Mouse (Mus musculus): ENCODE measurements around the gene Adap1.

Adap1 gene

DNA sequence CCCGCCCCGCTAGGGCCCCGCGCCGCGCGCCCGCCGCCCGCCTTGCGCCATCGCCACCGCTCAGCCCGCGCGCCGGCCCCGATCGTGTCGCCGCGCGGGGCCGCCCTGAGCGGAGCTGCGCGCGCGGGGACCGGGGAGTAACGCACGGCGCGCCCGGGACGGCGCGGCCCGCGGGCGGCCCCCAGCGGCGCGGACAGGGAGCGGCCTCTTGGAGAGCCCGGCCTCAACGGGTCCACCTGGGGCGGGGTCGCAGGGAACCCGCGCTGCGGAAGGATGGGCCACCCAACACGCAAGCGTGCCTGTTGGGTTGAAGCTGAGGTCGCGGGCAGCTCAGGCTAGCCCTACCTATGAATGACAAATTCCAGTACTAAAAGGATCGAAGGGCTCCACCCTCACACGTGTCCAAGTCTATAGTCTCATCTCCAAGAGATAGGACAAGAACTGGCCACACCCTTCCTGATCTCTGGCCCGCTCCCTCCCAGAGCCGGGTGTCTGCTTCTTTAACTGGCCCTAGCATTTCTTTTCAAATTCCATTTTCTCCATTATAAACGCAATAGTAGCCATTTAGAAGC is at the start of gene Adap1:
Adap1 (minus strand) TSS at position 228 of the 572 bp plus-strand sequence.
- DNase-seq (ENCODE audit: low read depth), result no peak

DNA sequence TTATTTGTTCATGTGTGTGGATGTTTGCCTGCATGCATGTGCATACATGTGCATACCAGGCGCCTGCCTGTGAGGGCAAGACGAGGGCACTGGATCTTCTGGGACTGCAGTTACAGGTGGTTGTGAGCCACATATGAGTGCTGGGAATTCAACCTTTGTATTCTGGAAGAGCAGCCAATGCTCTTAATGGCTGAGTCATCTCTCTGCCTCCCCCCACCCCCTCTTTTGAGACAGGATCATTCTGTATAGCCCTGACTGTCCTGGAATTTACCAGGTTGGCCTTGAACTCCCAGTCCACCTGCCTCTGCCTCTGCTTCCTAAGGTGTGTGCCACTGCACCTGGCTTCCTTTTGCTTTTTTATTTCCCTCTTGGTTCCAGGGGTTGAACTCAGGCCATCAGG is 49.4 kb upstream of the Adap1 start:
- no peak for DNase-seq (ENCODE audit: low read depth)

DNA sequence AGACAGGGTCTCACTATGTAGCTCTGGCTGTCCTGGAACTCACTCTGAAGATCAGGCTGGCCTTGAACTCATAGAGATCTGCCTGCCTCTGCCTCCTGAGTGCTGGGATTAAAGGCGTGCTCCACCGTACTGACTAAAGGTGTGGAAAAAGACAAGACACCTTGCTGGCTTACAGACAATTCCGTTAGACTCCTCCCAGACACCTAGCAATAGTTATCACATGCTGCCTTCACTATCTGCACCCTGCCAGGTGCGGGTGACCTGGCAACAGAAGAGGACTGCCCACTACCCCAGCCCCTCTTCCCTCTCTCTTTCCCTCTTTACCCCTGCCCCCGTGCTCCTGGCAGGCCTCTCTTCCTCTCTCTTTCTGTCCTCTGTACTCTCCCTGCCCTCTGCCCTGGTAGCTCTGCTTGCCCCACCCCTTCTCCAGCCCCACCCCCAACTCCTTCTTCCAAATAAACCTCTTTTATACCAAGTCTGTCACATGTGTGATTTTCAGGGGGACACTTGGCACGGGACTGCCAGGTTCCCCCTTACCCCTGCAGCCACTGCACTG is 48.5 kb upstream of the Adap1 start:
- DNase-seq (ENCODE audit: low read depth), result no peak

DNA sequence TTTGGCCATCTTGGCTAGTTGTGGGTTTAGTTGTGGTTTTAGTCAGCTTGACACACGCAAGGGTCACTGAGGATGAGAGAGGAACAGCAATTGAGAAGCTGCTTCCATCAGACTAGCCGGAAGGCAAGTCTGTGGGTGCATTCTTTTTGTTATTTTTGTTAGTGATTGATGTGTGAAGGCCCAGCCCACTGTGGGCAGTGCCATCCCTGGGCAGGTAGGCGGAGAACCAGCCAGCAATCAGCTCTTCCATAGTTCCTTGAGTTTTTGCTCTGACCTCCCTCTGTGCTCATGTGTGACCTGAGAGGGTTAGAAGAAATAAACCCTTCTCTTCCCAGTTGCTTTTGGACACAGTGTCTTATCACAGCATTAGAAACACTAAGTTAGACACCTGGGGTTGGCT is 47.7 kb upstream of the Adap1 start:
- no peak for DNase-seq (ENCODE audit: low read depth)

DNA sequence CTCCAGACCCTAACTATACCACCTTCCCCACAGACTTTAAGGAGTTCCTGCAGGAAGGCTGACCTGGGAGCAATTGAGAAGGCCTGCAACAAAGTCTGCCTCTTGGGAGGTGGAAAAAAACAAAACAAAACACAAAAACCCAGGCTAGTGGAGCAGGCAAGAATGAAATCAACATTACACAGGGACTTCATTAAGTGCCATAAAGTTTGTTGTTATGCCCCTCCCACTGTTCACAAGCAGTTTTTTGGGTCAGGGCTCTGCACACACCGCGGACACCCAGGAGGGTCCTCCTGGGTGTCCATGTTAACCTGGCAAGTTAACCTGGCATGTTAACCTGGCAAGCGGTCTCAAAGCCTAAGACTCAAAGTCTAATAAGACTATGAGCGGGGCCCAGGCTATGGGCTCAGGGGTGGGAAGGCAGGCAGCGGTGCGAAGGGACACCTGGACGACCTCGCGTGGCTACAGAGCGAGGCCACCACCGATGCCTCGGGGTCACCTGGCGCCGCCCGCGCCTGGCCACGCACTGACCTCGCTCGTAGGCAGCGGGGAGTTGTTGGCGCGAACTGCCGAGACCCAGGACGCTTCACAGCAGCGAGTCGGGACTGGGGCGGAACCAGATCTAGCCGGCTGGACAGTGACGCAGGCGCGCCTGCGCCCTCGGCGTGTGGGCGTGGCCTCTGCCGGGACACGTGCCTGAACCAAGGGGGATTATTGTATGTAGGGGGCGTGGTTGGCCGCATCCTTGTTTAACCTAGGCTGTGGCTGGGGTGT is 46.4 kb upstream of the Adap1 start:
- DNase-seq (ENCODE audit: low read depth), result peak; percentile 83

DNA sequence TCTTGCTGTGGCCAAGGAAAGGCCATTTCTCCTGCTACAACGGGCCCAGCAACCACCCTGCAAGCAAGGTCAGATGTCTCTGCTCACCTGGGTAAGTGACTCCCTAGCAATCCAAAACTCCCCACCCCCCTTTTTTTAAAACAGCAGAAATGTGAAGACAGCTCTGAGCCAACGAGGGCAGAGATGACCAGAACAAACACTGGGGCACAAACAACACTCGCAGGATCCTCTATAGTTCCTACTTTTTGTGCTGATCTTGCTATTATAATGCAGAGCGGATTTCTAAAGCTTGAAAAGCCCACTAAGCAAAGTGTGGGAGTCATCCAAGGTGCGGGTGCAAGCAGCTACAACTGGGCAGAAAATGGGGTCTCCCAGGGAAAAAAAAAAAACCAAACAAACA is 45.7 kb upstream of the Adap1 start:
- no peak for DNase-seq (ENCODE audit: low read depth)

DNA sequence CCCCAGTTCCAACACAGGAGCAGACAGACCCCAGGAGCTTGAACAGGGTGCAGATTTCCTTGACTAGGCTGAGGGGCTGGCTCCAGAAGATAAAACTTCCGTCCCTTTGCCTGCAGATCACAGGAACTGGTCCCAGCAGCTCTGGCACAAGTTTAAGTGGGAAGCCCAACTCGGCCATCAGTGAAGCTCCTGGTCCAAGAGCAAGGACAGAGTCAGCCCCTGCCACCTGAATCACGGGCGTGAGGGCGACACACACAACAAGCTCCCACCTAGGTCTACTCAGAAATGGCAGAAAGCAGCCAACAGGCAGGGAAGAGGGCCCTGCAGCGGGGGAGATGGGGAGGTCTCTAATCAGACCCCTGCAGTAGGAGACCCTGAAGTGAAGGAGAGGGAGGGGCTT is 44.9 kb upstream of the Adap1 start:
- DNase-seq (ENCODE audit: low read depth), result no peak

DNA sequence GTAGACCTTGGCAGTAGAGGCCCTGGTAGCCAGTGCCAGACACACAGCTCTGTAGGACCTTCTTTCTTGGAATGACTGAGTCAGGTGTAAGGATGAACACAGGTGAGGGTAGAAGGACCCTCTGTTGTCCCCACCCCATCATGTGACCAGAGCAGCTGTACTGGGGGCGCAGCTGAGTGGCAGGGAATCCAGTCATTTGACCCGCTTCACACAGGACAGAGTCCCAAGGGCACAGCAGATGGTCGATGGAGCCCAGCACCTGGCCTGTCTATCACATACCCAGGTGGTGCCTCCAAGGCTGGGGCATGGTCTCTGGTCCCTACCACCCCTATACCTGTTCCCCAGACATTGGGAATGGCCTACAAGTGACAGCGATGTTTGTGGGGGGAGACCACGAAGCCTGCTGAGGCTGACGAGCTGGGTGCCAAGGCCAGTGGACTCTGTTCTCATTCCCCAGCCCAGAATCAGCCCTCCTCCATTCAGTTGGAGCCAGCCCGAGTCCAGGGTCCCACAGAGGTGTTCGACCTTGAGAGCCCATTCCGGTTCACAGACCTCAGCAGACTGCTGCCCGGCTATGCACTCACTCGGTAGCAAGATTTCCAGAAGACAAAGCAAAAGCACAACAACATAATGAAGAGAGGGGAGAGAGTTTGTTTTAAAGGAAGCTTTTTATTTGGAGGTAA is 43.4 kb upstream of the Adap1 start:
- DNase-seq (ENCODE audit: low read depth), result no peak

DNA sequence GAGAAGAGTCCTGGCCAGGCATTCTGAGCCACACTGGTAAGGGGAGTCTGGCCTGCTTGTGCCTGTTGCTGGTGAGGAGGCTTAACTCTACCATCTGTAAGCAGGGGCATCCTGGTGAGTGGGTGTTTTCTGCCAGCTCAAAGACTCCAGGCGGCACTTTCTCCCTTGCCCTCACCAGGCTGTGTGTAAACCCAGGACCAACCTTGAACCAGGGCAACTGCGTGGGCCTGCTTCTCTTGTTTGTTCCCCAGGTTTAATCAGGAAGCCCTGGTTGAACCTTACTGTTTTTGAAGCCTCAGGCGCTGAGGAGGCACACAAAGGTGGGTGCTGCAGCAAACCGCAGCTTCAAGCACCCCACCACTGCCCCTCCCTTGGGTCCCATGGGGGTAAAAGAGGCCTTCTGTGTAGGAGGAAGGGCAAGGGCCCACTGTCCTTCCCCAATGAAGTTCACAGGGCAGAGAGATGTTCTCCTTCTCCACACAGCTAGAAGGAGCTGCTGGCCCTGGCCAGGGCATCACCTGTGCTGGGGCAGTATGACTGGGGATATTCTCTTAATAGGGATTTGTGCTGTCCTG is 42.5 kb upstream of the Adap1 start:
- DNase-seq (ENCODE audit: low read depth), result no peak

DNA sequence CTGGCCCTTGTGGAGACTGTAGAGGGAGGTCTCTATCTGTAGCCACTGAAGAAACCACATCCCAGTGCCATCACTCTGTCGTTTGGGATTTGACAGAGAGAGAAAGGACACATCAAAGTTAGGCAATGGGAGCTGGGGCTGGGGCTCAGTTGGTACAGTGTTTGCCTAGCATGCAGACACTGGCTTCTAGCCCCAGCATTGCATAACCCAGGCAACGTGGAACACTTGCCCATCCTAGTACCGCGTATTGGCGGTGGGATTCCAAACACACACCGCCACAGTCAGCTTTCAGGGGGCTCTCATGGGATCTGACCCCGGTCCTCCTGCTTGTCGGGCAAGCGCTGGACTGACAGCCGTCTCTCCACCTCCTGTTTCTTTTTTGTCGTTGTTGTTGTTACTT is 41.1 kb upstream of the Adap1 start:
- no peak for DNase-seq (ENCODE audit: low read depth)

DNA sequence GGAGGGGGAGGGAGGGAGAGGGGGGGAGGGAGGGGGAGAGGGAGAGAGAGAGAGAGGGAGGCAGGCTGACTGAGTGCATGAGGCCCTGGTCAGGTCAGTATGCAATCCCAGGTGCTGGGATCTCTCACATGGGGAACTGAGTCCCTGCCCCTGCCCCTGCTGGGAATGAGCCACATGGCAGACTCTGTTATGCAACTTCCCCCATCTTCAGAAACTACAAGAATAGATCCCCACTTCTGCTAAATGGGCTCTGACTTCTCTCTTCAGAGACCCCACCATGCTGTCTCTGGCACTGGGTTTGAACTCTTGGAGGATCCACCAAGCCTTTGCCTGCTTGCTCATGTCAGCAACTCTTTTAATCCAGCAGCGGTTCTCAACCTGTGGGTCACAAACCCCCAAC is 40.4 kb upstream of the Adap1 start:
- no peak for DNase-seq (ENCODE audit: low read depth)

DNA sequence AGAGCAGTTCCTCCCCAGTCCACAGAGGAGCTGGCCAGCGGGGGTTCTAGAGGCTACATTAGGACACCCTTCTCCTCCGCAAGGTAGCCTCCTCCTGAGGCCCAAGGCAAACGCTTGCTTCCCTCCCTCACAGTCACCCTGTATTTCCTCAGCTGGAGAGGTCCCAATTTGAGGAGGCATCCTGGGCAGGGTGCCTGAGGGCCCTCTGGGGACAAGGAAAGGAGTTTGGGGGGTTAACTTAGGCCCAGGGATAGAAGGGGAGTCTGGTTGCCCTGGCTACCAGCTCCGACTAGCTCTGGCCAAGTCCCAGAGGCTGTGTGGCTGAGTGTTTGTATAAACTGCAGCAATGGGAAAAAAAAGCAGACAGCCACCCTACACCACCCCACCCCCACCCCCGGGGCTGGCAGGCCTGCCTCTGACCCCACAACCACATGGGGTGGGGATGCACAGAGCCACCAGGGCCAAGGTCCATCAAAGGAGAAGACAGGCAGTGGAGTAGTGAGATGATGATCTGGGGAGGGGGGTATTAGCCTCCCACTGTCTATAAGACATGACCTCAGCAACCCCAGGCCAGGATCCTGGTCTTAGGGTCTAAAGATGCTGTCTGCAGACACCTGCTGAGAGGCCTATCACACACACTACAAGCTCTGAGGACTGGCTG is 39.6 kb upstream of the Adap1 start:
- DNase-seq (ENCODE audit: low read depth), result no peak

DNA sequence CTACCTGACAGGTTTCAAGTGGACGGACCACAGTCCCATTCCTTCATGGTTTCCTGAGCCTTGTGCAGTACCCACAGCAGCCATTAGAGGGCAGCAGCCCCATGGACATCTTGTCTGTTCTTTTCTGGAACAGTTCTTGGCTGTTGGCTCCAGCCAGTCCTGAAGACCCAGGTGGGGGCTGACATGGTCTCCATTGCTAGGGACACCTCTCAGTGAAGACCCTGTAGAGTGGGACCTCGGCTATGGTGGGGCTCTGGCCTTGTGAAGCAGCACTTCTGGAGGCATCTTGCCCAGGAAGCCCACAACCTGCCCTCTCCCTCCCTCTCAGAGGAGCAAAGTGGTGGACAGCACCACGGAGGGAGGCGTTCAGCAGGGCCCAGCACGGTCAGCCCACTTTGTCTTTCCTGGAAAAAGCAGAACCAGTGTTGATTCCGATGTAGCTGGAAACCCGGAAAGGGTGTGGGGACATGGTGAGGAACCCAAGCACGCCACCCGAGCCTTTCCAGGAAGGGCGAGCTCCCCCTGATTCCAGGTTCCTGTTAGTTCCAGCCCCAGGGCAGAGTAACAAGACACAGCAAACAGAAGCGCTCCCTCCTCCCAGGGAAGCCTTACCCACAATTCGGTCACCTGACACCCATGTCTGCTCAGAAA is 39.0 kb upstream of the Adap1 start:
- no peak for DNase-seq (ENCODE audit: low read depth)

DNA sequence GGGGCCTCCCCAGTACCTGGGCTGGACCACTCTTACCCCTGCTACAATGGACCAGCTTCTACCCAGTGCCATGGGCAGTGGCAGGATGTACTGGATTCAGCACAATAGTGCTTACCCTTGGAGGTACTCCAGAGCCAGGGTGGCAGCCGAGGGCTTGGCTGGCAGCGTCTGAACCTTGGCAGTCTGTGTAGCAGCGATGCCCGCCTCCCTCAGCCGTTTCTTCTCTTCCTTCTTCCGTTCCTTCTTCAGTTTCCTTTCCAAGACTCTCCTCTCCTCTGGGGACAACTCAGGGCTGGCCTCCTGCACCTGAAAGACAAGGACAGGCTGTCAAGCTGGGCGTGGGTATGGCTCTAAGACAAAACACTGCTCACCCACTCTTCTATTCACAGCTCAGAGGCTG is 38.4 kb upstream of the Adap1 start:
- no peak for DNase-seq (ENCODE audit: low read depth)

DNA sequence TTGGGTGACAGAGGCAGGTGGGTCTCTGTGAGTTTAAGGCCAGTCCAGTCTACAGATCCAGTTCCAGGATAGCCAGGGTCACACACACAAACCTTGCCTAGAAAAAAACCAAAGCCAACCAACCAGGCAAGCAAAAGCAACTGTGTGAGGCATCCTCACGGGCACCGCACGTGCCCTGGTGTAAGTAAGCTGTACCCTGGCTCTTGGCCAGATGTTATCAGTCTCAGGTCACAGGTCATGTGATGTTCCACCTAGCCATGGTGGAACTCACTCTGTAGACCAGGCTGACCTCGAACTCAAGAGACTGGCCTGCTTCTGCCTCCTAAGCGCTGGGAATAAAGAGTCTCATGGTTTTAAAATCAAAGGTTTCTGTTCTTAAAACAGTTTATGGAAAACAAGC is 33.8 kb upstream of the Adap1 start:
- DNase-seq (ENCODE audit: low read depth), result no peak

DNA sequence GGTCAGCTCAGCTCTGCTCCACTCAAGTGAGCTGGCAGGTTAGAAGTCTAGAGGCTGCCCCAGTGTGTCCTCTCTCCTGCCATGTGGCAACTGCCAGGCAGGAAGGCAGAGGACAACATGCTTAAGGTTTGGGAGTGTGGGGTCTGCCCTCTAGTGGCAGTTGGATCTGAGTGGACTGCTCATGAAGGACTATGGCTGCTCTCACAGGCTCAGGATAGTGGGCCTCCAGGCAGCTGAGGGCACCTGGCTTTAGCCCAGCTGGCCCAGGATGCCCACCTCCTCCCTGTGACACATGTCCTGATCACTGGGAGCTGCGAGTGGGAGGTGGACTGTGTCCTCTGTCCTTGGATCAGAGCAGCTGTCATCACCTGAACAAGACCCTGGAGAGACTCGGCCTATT is 33.2 kb upstream of the Adap1 start:
- DNase-seq (ENCODE audit: low read depth), result no peak

DNA sequence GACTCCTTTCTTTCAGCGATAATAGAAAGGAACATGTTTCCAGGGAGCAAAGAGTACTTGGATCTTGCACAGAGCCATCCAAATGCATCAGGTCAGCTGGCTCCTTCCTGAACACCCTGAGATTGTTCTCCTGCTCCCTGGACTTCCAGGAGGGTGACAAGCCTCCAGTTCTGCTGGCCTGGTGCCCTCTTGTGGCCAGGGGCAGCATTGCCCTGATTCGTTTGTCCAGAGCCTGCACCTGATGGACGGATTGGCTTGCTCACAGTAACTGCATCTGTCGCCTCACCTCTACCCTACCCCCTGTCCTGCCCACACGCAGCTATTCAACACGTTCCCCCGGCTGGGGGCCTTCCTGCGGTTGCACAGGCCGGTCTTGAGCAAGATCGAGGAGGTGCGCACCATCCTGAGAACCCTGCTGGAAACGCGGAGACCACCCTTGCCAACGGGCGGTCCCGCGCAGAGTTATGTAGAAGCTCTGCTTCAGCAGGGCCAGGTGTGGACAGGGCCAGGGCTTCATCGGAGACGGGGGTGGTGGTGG is 29.9 kb upstream of the Adap1 start:
- DNase-seq (ENCODE audit: low read depth), result no peak

DNA sequence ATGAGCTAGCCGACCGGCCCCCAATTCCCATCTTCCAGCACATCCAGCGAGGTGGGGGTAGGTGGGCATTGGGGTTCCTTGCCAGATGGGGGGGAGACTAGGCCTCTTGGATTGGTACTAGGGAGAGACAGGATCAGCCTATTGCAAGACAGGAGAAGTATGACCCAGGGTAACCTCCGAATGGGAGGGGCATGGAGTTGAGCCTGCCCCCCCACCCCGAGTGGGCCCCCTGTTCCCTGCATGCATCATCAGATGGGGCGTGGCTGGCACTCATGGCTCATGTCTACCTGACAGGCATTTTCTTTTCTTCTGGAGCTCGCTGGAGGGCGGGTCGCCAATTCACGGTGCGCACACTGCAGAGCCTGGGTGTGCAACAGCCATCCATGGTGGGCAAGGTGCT is 28.5 kb upstream of the Adap1 start:
- DNase-seq (ENCODE audit: low read depth), result no peak

DNA sequence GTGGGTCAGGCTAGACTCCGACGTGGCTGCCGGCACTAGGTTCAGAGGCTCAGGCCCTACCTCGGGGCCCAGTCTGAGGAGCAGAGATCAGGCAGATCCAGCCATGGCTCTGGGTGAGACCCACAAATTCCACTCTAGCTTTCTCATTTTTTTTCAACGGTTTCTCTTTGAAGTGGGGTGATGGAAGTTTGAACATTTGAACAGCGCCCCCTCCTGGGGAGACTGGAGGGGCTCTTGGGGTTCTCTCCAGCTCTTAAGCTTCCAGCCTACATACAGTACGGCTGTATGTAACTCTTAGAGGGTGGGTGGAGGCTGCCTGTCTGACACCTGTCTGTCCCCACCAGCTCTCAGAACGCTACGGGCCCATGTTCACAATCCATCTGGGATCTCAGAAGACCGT is 28.1 kb upstream of the Adap1 start:
- DNase-seq (ENCODE audit: low read depth), result no peak

DNA sequence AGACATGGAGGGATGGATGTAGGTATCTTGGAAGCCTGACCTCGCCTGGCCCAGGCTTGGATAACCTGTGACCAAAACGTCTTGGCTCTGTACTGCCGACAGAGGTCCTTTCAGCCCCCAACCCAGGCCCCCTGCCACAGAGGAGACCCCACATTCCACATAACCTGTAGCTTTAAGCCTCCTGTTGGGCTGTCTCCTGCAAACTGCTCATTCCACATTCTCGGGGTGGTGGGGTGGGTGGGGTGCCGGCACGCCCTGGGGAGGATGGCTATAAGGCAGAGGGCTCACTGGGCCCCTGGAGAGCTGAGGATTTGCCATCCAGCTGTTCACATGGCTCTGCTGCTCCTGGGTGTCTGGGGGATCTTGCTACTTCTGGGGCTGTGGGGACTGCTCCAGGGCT is 26.9 kb upstream of the Adap1 start, which contains the start of gene Cyp2w1:
Cyp2w1 (plus strand) TSS at position 301 of the 400 bp plus-strand sequence.
- DNase-seq (ENCODE audit: low read depth), result no peak

DNA sequence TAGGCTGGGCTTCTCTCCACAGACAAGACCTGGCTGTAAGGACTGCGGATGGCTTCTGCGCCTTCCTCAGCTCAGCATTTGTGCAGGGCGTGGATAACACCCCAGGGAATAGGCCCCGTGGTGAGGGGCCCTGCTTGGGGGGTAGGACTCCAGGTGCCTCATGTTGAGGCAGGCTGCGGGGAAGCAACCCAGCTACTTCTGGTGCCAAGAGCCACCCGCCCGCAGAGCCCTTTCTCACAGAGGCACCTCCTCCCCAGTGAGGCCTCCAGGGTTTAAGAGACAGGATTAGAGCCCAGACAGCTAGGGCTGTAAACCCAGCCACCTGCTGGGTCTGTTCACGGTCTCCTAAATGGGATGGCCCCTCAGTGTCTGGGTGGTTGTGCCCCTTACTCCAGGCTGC is 26.2 kb upstream of the Adap1 start:
- no peak for DNase-seq (ENCODE audit: low read depth)
